Comparison of ENCODE assay signal across 9 mouse cellular contexts in genomic region chr7:49341919-49342529, GRCm38 (mm10).
DNase-seq lines count a peak whose midpoint lies in the region; ATAC-seq and TF ChIP-seq lines count a peak whose summit lies in the region.
"Had no signal": no experiment of that assay in that cellular context is flagged by ENCODE, and none has a peak within 500 bp of the region (broad histone marks: within the 10 kb centered on the region; RNA-seq: fewer than 3 reads in every experiment).

No protein-coding gene starts in this region.

- 0 out of 2 replicates have a peak, but pooled peaks have one; percentile 7 for TF ChIP-seq CTCF in lung, adult 2 months (IDR thresholded peaks at IDR 0.05; ENCODE audit: insufficient read depth, low read length)

- H3K27me3 ChIP-seq in limb, embryonic 13.5 days, result no peaks in the 10 kb centered on the region
- no peaks in the 10 kb centered on the region for H3K27me3 ChIP-seq in stomach, embryonic 16.5 days (ENCODE audit: control insufficient read depth, insufficient read depth, low read length)

- WGBS in lung, adult 2 months, result 62% methylated on average over 2 of the region's 2 CpGs
- WGBS in limb, embryonic 13.5 days, result 85% methylated on average over 2 of the region's 2 CpGs
- 81% methylated on average over 2 of the region's 2 CpGs for WGBS in stomach, embryonic 16.5 days

- no peak overlapping the region for H3K4me3 ChIP-seq in lung, adult 2 months (replicated peaks; ENCODE audit: extremely low read depth, low read depth, low read length)
- no peak overlapping the region for H3K4me3 ChIP-seq in limb, embryonic 13.5 days
- H3K4me3 ChIP-seq in stomach, embryonic 16.5 days (replicated peaks; ENCODE audit: low read length), result no peak overlapping the region
- H3K4me3 ChIP-seq: liver, embryonic 13.5 days had no signal

- ATAC-seq in limb, embryonic 13.5 days (ENCODE audit: low FRiP score, low read depth), result 0 out of 2 replicates have a peak, but pooled peaks have one; percentile 4
- no peak for ATAC-seq in stomach, embryonic 16.5 days (ENCODE audit: insufficient read depth, low FRiP score)

- peak overlapping the region; percentile 67; the same call in 1 of the 2 replicates for H3K27ac ChIP-seq in limb, embryonic 13.5 days
- peak overlapping the region; percentile 86 for H3K27ac ChIP-seq in stomach, embryonic 16.5 days (ENCODE audit: low read length)
- H3K27ac ChIP-seq: liver, embryonic 13.5 days had no signal

- H3K9ac ChIP-seq in limb, embryonic 13.5 days, result no peak overlapping the region
- no peak overlapping the region for H3K9ac ChIP-seq in stomach, embryonic 16.5 days (ENCODE audit: low read length)
- H3K9ac ChIP-seq: liver, embryonic 13.5 days had no signal

- peak; percentile 14 for DNase-seq in adrenal gland, postnatal 14 days
- no peak for DNase-seq in adrenal gland, postnatal 36 days
- DNase-seq in lung, adult 2 months, result no peak
- no peak for DNase-seq in lung, postnatal 14 days
- DNase-seq in urinary bladder, postnatal 4 days (ENCODE audit: low spot score in 2 of 2), result no peak
- no peak for DNase-seq in adrenal gland, postnatal 25 days
- DNase-seq: liver, embryonic 13.5 days had no signal

- H3K36me3 ChIP-seq in limb, embryonic 13.5 days, result no peaks in the 10 kb centered on the region
- no peaks in the 10 kb centered on the region for H3K36me3 ChIP-seq in stomach, embryonic 16.5 days (ENCODE audit: control insufficient read depth, insufficient read depth, low read length)
- H3K36me3 ChIP-seq: liver, embryonic 13.5 days had no signal

- H3K4me2 ChIP-seq in limb, embryonic 13.5 days (replicated peaks), result peak overlapping the region; percentile 52
- H3K4me2 ChIP-seq in stomach, embryonic 16.5 days (ENCODE audit: low read depth, low read length), result peak overlapping the region; percentile 55

- no peaks in the 10 kb centered on the region for H3K9me3 ChIP-seq in limb, embryonic 13.5 days
- H3K9me3 ChIP-seq in stomach, embryonic 16.5 days (replicated peaks; ENCODE audit: control insufficient read depth, low read length), result no peaks in the 10 kb centered on the region
- H3K9me3 ChIP-seq: liver, embryonic 13.5 days had no signal

- no peak for TF ChIP-seq POLR2A in lung, adult 2 months (IDR thresholded peaks at IDR 0.05; ENCODE audit: borderline replicate concordance, extremely low read depth, low read depth, low read length)

- H3K4me1 ChIP-seq in lung, adult 2 months (ENCODE audit: control insufficient read depth, insufficient read depth, low read length), result peaks cover 11% of the 10 kb centered on the region; the same call in 1 of the 2 replicates
- H3K4me1 ChIP-seq in limb, embryonic 13.5 days, result peaks cover 25% of the 10 kb centered on the region
- H3K4me1 ChIP-seq in stomach, embryonic 16.5 days (ENCODE audit: control insufficient read depth, insufficient read depth, low read length), result peaks cover 17% of the 10 kb centered on the region
